Mouse (Mus musculus): ENCODE results near the gene Cyp1a2. TPM values are rescaled to one million over a fixed set of nuclear protein-coding genes. Genes with fewer than 3 reads are reported as not detected.

Cyp1a2 gene
- polyA plus RNA-seq, 1 experiment from 2014 or later = not detected

- Histone ChIP-seq H3K27ac (ENCODE audit: low read depth, low read length) (no peak overlapping the region), H3K27me3 (ENCODE audit: control insufficient read depth, insufficient read depth, low read length) (no peaks in the 10 kb centered on the region), H3K4me2 (replicated peaks; ENCODE audit: low read depth, low read length) (no peak overlapping the region), H3K4me3 (ENCODE audit: low read depth, low read length) (no peak overlapping the region), H3K36me3 (ENCODE audit: control insufficient read depth, insufficient read depth, low read length) (no peaks in the 10 kb centered on the region), H3K9me3 (ENCODE audit: control insufficient read depth, low read length) (no peaks in the 10 kb centered on the region), H3K4me1 (replicated peaks; ENCODE audit: control insufficient read depth, insufficient read depth, low read length) (no peaks in the 10 kb centered on the region), H3K9ac (ENCODE audit: low read depth, low read length) (no peak overlapping the region)
- ATAC-seq (ENCODE audit: low FRiP score) (no peak), DNase-seq (ENCODE audit: low spot score) (no peak)
- WGBS = 53% methylated on average over 11 of the region's 11 CpGs
These were observed 15.7 kb downstream of the Cyp1a2 start for GRCm38 (mm10) chr9:57667817-57668216.

DNA sequence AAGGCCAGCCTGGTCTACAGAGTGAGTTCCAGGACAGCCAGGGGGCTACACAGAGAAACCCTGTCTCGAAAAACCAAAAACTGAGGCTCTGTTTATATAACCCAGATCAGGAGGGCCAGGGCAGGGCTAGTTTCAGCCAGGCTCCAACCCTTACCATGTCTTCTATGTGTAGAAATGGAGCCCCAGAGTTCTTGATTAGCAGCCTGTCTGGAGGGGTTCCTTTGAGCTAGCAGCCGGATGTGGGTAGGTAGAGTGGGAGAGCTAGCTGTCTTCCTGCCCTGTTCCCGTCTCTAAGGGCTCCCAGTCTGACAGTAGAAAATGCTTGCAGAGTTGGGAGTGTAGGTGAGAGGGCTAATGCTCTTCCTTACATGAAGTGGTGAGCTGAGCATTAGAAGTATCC lies 16.4 kb downstream of the Cyp1a2 start:
- no peak for DNase-seq (ENCODE audit: low spot score)
- Histone ChIP-seq H3K9me3 (ENCODE audit: control insufficient read depth, low read length) (no peaks in the 10 kb centered on the region), H3K9ac (ENCODE audit: low read depth, low read length) (no peak overlapping the region), H3K36me3 (ENCODE audit: control insufficient read depth, insufficient read depth, low read length) (no peaks in the 10 kb centered on the region), H3K27ac (ENCODE audit: low read depth, low read length) (no peak overlapping the region), H3K4me3 (ENCODE audit: low read depth, low read length) (no peak overlapping the region), H3K4me1 (replicated peaks; ENCODE audit: control insufficient read depth, insufficient read depth, low read length) (no peaks in the 10 kb centered on the region), H3K4me2 (replicated peaks; ENCODE audit: low read depth, low read length) (no peak overlapping the region), H3K27me3 (ENCODE audit: control insufficient read depth, insufficient read depth, low read length) (no peaks in the 10 kb centered on the region)
- no peak for ATAC-seq (ENCODE audit: low FRiP score)
- WGBS = 78% methylated on average over 3 of the region's 3 CpGs

- WGBS = 87% methylated on average over 8 of the region's 8 CpGs
- ATAC-seq (ENCODE audit: low FRiP score) = no peak
These were observed 17.0 kb downstream of the Cyp1a2 start for GRCm38 (mm10) chr9:57666536-57666935.

GRCm38 (mm10) chr9:57664616-57665015 lies 18.9 kb downstream of the Cyp1a2 start:
- Histone ChIP-seq H3K4me3 (ENCODE audit: low read depth, low read length) (no peak overlapping the region), H3K4me1 (replicated peaks; ENCODE audit: control insufficient read depth, insufficient read depth, low read length) (no peaks in the 10 kb centered on the region), H3K9me3 (ENCODE audit: control insufficient read depth, low read length) (no peaks in the 10 kb centered on the region), H3K9ac (ENCODE audit: low read depth, low read length) (no peak overlapping the region), H3K27me3 (ENCODE audit: control insufficient read depth, insufficient read depth, low read length) (no peaks in the 10 kb centered on the region), H3K36me3 (ENCODE audit: control insufficient read depth, insufficient read depth, low read length) (no peaks in the 10 kb centered on the region), H3K4me2 (replicated peaks; ENCODE audit: low read depth, low read length) (no peak overlapping the region), H3K27ac (ENCODE audit: low read depth, low read length) (no peak overlapping the region)
- DNase-seq (ENCODE audit: low spot score) (no peak), ATAC-seq (ENCODE audit: low FRiP score) (no peak)
- WGBS = 64% methylated on average over 7 of the region's 7 CpGs

More at GRCm38 (mm10) chr9:57666536-57666935, 17.0 kb downstream of the Cyp1a2 start:
- no peak overlapping the region for H3K9ac ChIP-seq (ENCODE audit: low read depth, low read length)
- no peaks in the 10 kb centered on the region for H3K36me3 ChIP-seq (ENCODE audit: control insufficient read depth, insufficient read depth, low read length)
- no peak overlapping the region for H3K27ac ChIP-seq (ENCODE audit: low read depth, low read length)
- no peak overlapping the region for H3K4me2 ChIP-seq (replicated peaks; ENCODE audit: low read depth, low read length)
- no peak for DNase-seq (ENCODE audit: low spot score)
- H3K4me3 ChIP-seq (ENCODE audit: low read depth, low read length) = no peak overlapping the region
- H3K27me3 ChIP-seq (ENCODE audit: control insufficient read depth, insufficient read depth, low read length) = no peaks in the 10 kb centered on the region
- H3K9me3 ChIP-seq (ENCODE audit: control insufficient read depth, low read length) = no peaks in the 10 kb centered on the region
- H3K4me1 ChIP-seq (replicated peaks; ENCODE audit: control insufficient read depth, insufficient read depth, low read length) = no peaks in the 10 kb centered on the region

DNA sequence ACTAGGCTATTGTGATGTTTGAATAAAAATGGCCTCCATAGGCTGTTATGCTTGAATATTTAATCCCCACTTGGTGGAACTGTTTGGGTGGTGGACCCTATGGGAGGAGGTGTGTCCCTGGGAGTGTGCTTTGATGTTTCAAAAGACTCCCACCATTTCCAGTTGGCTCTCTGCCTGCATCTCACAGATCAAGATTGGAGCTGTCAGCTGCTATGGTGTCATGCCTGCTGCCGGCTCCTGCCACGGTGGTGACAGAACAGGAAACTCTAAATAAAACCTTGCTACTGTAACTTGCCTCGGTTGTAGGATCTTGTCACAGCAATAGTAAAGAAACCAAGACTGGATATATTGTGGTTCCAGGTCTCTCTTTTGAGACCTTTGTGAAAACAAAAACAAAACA lies 22.0 kb downstream of the Cyp1a2 start:
- DNase-seq (ENCODE audit: low spot score) (no peak), ATAC-seq (ENCODE audit: low FRiP score) (no peak)
- WGBS = 76% methylated on average over 3 of the region's 3 CpGs

GRCm38 (mm10) chr9:57660501-57660900 lies 23.0 kb downstream of the Cyp1a2 start:
- Histone ChIP-seq H3K4me2 (replicated peaks; ENCODE audit: low read depth, low read length) (no peak overlapping the region), H3K9ac (ENCODE audit: low read depth, low read length) (no peak overlapping the region), H3K27me3 (ENCODE audit: control insufficient read depth, insufficient read depth, low read length) (no peaks in the 10 kb centered on the region), H3K9me3 (ENCODE audit: control insufficient read depth, low read length) (no peaks in the 10 kb centered on the region), H3K4me3 (ENCODE audit: low read depth, low read length) (no peak overlapping the region), H3K27ac (ENCODE audit: low read depth, low read length) (no peak overlapping the region), H3K4me1 (replicated peaks; ENCODE audit: control insufficient read depth, insufficient read depth, low read length) (no peaks in the 10 kb centered on the region), H3K36me3 (ENCODE audit: control insufficient read depth, insufficient read depth, low read length) (no peaks in the 10 kb centered on the region)
- ATAC-seq (ENCODE audit: low FRiP score) = no peak
- DNase-seq (ENCODE audit: low spot score) = no peak
- 82% methylated on average over 6 of the region's 6 CpGs for WGBS

More for the DNA sequence above, 22.0 kb downstream of the Cyp1a2 start:
- Histone ChIP-seq H3K9me3 (ENCODE audit: control insufficient read depth, low read length) (no peaks in the 10 kb centered on the region), H3K27me3 (ENCODE audit: control insufficient read depth, insufficient read depth, low read length) (no peaks in the 10 kb centered on the region), H3K4me3 (ENCODE audit: low read depth, low read length) (no peak overlapping the region), H3K9ac (ENCODE audit: low read depth, low read length) (no peak overlapping the region), H3K36me3 (ENCODE audit: control insufficient read depth, insufficient read depth, low read length) (no peaks in the 10 kb centered on the region), H3K27ac (ENCODE audit: low read depth, low read length) (no peak overlapping the region), H3K4me2 (replicated peaks; ENCODE audit: low read depth, low read length) (no peak overlapping the region), H3K4me1 (replicated peaks; ENCODE audit: control insufficient read depth, insufficient read depth, low read length) (no peaks in the 10 kb centered on the region)

DNA sequence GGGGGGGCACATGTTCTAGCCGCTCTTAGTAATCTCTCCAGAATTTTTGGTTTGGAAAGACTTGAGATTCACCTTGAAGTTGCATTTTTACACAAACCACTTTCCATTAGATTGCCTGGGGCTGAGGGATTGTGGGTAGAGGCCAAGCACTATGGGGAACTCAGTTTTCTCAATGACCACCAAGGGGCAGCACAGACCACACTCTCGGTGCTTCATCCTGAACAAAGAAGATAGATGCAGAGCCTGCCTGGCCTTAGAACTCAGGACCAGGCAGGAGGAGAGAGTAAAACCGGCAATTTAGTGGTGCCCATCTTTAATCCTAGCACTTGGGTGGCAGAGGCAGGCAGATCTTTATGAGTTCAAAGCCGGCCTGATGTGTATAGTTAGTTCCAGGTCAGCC lies 23.7 kb downstream of the Cyp1a2 start:
- no peaks in the 10 kb centered on the region for H3K36me3 ChIP-seq (ENCODE audit: control insufficient read depth, insufficient read depth, low read length)
- DNase-seq (ENCODE audit: low spot score) = peak; percentile 80
- no peak overlapping the region for H3K4me2 ChIP-seq (replicated peaks; ENCODE audit: low read depth, low read length)
- H3K9me3 ChIP-seq (ENCODE audit: control insufficient read depth, low read length) = no peaks in the 10 kb centered on the region
- no peak overlapping the region for H3K9ac ChIP-seq (ENCODE audit: low read depth, low read length)
- H3K27ac ChIP-seq (ENCODE audit: low read depth, low read length) = no peak overlapping the region
- H3K27me3 ChIP-seq (ENCODE audit: control insufficient read depth, insufficient read depth, low read length) = no peaks in the 10 kb centered on the region
- no peak overlapping the region for H3K4me3 ChIP-seq (ENCODE audit: low read depth, low read length)
- peak; percentile 47; the same call in 1 of the 2 replicates for ATAC-seq (ENCODE audit: low FRiP score)
- no peaks in the 10 kb centered on the region for H3K4me1 ChIP-seq (replicated peaks; ENCODE audit: control insufficient read depth, insufficient read depth, low read length)
- WGBS = 24% methylated on average over 4 of the region's 4 CpGs

DNA sequence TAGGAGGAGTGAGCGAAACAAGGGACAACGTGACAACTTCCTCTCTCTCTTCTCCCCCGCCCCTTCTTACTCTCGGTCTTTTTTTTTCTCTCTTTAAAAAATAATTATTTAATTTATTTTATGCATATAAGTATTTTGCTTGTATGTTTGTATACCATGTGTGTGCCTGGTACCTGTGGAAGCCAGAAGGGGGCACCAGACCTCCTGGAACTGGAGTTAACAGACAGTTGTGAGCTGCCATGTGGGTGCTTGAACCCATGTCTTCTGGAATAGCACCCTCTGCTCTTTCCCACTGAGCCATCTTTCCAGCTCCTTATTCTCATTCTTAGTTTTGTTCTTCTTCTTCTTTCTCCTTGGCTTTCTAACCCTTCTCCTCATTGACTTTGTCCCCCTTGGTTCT lies 24.5 kb downstream of the Cyp1a2 start:
- H3K4me3 ChIP-seq (ENCODE audit: low read depth, low read length) = no peak overlapping the region
- no peak overlapping the region for H3K9ac ChIP-seq (ENCODE audit: low read depth, low read length)
- no peaks in the 10 kb centered on the region for H3K27me3 ChIP-seq (ENCODE audit: control insufficient read depth, insufficient read depth, low read length)
- H3K4me1 ChIP-seq (replicated peaks; ENCODE audit: control insufficient read depth, insufficient read depth, low read length) = no peaks in the 10 kb centered on the region
- DNase-seq (ENCODE audit: low spot score) (no peak), ATAC-seq (ENCODE audit: low FRiP score) (no peak)
- H3K9me3 ChIP-seq (ENCODE audit: control insufficient read depth, low read length) = no peaks in the 10 kb centered on the region
- 87% methylated on average over 4 of the region's 4 CpGs for WGBS
- no peaks in the 10 kb centered on the region for H3K36me3 ChIP-seq (ENCODE audit: control insufficient read depth, insufficient read depth, low read length)
- no peak overlapping the region for H3K4me2 ChIP-seq (replicated peaks; ENCODE audit: low read depth, low read length)
- no peak overlapping the region for H3K27ac ChIP-seq (ENCODE audit: low read depth, low read length)

DNA sequence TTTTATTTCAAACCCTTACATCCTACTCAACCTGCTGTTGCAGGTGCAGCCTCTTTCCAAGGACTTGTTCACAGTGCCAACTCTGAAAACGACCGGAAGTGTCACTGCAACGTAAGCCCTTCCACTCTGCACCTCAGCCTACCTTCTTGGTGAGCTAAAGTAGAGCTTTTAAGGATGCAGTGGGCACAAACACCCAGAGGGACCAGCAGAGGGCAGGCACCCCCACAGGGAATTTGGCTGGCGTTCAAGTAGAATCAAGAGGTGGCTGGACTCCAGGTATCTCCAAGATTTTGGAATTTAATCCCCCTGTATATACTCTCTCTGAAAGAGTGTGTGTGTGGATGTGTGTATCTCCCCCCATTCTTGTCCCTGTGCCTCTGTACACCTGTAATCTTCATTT lies 25.7 kb downstream of the Cyp1a2 start:
- DNase-seq (ENCODE audit: low spot score) = no peak

More for the DNA sequence above, 25.7 kb downstream of the Cyp1a2 start:
- 67% methylated on average over 4 of the region's 4 CpGs for WGBS
- no peak for ATAC-seq (ENCODE audit: low FRiP score)
- Histone ChIP-seq H3K9me3 (ENCODE audit: control insufficient read depth, low read length) (no peaks in the 10 kb centered on the region), H3K9ac (ENCODE audit: low read depth, low read length) (no peak overlapping the region), H3K36me3 (ENCODE audit: control insufficient read depth, insufficient read depth, low read length) (no peaks in the 10 kb centered on the region), H3K4me1 (replicated peaks; ENCODE audit: control insufficient read depth, insufficient read depth, low read length) (no peaks in the 10 kb centered on the region), H3K4me3 (ENCODE audit: low read depth, low read length) (no peak overlapping the region), H3K27ac (ENCODE audit: low read depth, low read length) (no peak overlapping the region), H3K4me2 (replicated peaks; ENCODE audit: low read depth, low read length) (no peak overlapping the region), H3K27me3 (ENCODE audit: control insufficient read depth, insufficient read depth, low read length) (no peaks in the 10 kb centered on the region)
